Mouse (Mus musculus) kidney, embryonic 14.5 days (tissue): Measurements from ENCODE around the gene Osbpl5. TPM values are rescaled to one million over a fixed set of nuclear protein-coding genes. Genes with fewer than 3 reads are reported as not detected.
A peak's percentile ranks its signal among the peaks of the same experiment; 100 is the strongest.
"Not testable (repeated sequence)": the region's sequence is repeated elsewhere in the genome, so short reads cannot be mapped to it uniquely, and the experiment has no call there.

Experiments used
- ATAC-seq: fragments of 200-750 bp; cut with Nextera tagmentation; 2 replicates; pipeline ENCODE4 v1.8.0; 2017; ENCODE audit warnings: moderate number of reproducible peaks, mild to moderate bottlenecking, moderate TSS enrichment, moderate library complexity; ENCODE audit not compliant: low FRiP score, low TSS enrichment
- H3K27ac ChIP-seq: fragments of 300-500 bp; sonication (generic); 2 replicates; pipeline ENCODE4 v1.5.1; 2014; ENCODE audit warnings: low read depth, mild to moderate bottlenecking, low read length, moderate library complexity, mixed read lengths
- H3K27me3 ChIP-seq: fragments of 300-500 bp; sonication (generic); 2 replicates; pipeline ENCODE4 v1.6.1; 2014; ENCODE audit warnings: mild to moderate bottlenecking, low read length; ENCODE audit not compliant: control insufficient read depth, insufficient read depth
- H3K36me3 ChIP-seq: fragments of 300-500 bp; sonication (generic); 2 replicates; pipeline ENCODE4 v1.6.1; 2014; ENCODE audit warnings: low read length, mixed read lengths; ENCODE audit not compliant: control insufficient read depth, insufficient read depth
- H3K4me1 ChIP-seq: fragments of 300-500 bp; sonication (generic); 2 replicates; pipeline ENCODE4 v1.6.1; 2014; ENCODE audit warnings: low read length, mixed read lengths; ENCODE audit not compliant: control insufficient read depth, insufficient read depth
- H3K4me2 ChIP-seq: fragments of 300-500 bp; sonication (generic); replicated peaks from 2 replicates; pipeline ENCODE4 v1.6.1; 2014; ENCODE audit warnings: low read depth, mild to moderate bottlenecking, low read length
- H3K4me3 ChIP-seq: fragments of 300-500 bp; sonication (generic); 2 replicates; pipeline ENCODE4 v1.5.1; 2014; ENCODE audit warnings: mild to moderate bottlenecking, low read length
- H3K9ac ChIP-seq: fragments of 300-500 bp; sonication (generic); 2 replicates; pipeline ENCODE4 v1.6.1; 2014; ENCODE audit warnings: low read depth, mild to moderate bottlenecking, low read length, moderate library complexity
- H3K9me3 ChIP-seq: fragments of 300-500 bp; sonication (generic); 2 replicates; pipeline ENCODE4 v1.6.1; 2016; ENCODE audit warnings: low read length; ENCODE audit not compliant: control insufficient read depth
- WGBS: fragments of 180-500 bp; shearing (Covaris S2); extraction: QIAGEN DNeasy Blood & Tissue Kit; methylation state at CpG from one replicate; pipeline ENCODE4 v1.1.7; 2014; 5-methylcytosine and 5-hydroxymethylcytosine counted together
- microRNA-seq: library from miRNA; unstranded; fragments of <30 nt; microRNA quantifications from one replicate; pipeline ENCODE4, GENCODE M21; 2016
- polyA plus RNA-seq: library from polyadenylated mRNA; unstranded; fragments of >200 nt; fragmentation: Nextera tagmentation; extraction: Ambion mirVana; gene quantifications from 2 replicates; pipeline ENCODE4 v1.2.1, GENCODE M21; 2014

Osbpl5 gene
- polyA plus RNA-seq, 1 experiment from 2014 or later, result 30.7 TPM

DNA sequence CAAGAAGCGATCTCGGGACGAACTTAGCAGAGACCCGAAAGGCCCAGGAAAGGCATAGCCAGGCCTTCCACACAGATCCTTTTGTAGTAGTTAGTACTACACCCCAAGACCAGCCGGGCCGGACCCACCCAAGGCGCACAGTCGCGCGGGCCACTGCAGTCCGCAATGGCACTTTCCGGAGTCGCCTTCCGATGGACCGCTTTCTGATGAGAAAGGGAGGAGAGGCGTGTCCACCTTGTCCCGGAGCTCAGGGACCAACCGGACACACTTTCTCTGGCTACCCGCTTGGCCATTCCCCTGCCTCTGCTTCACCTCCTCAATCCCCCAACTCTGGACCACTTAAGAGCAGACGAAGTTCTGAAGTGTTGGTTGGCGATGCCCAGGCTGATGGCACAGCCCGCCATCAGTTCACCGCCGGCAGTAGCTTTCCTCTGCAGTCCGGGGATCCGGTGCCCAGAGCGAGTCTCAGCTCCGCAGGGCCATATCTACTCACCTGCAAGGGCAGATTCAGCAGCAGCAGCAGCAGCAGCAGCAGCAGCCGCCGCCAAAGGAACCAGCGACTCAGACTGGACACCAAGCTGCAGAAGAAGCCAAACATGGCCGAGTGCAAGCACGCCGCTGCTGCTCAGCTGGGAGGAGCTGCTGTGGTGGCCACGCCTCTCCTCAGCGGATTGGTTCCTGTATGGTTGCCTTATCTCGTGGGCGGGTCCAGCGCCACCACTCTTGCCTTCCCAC lies 107.6 kb downstream of the Osbpl5 start, which contains the start of gene Tnfrsf22:
Tnfrsf22 (minus strand) TSS at position 628 of the 735 bp plus-strand sequence.
- H3K4me1 ChIP-seq, result no peaks in the 10 kb centered on the region
- peak; percentile 97 for ATAC-seq
- 2% methylated on average over 39 of the region's 39 CpGs for WGBS
- H3K9ac ChIP-seq, result peak within 1 kb of the TSS; percentile 59
- H3K4me3 ChIP-seq, result peak within 1 kb of the TSS; percentile 67
- H3K27me3 ChIP-seq, result no peaks in the 10 kb centered on the region
- H3K9me3 ChIP-seq, result peaks cover 3% of the 10 kb centered on the region; the same call in 1 of the 2 replicates
- no peak within 1 kb of the TSS for H3K27ac ChIP-seq
- H3K4me2 ChIP-seq, result peak within 1 kb of the TSS; percentile 79
- H3K36me3 ChIP-seq, result no peaks in the 10 kb centered on the region

GRCm38 (mm10) chr7:143643949-143644348 lies 112.8 kb downstream of the Osbpl5 start:
- H3K9me3 ChIP-seq, H3K4me3 ChIP-seq, H3K9ac ChIP-seq, ATAC-seq, H3K27me3 ChIP-seq, H3K27ac ChIP-seq, H3K4me2 ChIP-seq, H3K36me3 ChIP-seq, H3K4me1 ChIP-seq: not testable (repeated sequence)
- 93% methylated on average over 2 of the region's 2 CpGs for WGBS

Small RNA genes within 50 kb of the gene (microRNA-seq; reads per million reads assigned to microRNA genes)
- not detected for gene Gm22064

Other genes with a start within 250 kb of the Osbpl5 start
- gene Nap1l4, start 207.9 kb downstream of the Osbpl5 start, polyA plus RNA-seq, result 138 and 158 TPM in 2 replicates
- gene Cars, start 156.9 kb downstream of the Osbpl5 start, polyA plus RNA-seq, result 47.0 and 64.4 TPM in 2 replicates
- 0.37 and 0.69 TPM in 2 replicates for gene Tnfrsf26, start 128.3 kb downstream of the Osbpl5 start, polyA plus RNA-seq
- 15.1 and 15.7 TPM in 2 replicates for gene Tnfrsf22, start 107.3 kb downstream of the Osbpl5 start, polyA plus RNA-seq
- gene Tnfrsf23, start 71.1 kb downstream of the Osbpl5 start, polyA plus RNA-seq, result 0.84 and 1.7 TPM in 2 replicates
- gene Mrgprg, start 10.0 kb upstream of the Osbpl5 start, polyA plus RNA-seq, result not detected in 2 replicates
- gene Mrgpre, start 27.5 kb upstream of the Osbpl5 start, polyA plus RNA-seq, result 0.86 and 1.8 TPM in 2 replicates
- 5.2 and 9.6 TPM in 2 replicates for gene Nadsyn1, start 65.9 kb upstream of the Osbpl5 start, polyA plus RNA-seq
- gene Dhcr7, start 66.2 kb upstream of the Osbpl5 start, polyA plus RNA-seq, result 25.5 and 42.5 TPM in 2 replicates
- gene Gm498, start 109.9 kb upstream of the Osbpl5 start, polyA plus RNA-seq, result not detected in 2 replicates
- 2.6 and 3.3 TPM in 2 replicates for gene Shank2, start 244.9 kb upstream of the Osbpl5 start, polyA plus RNA-seq